Mouse (Mus musculus): Measurements from ENCODE around the gene Lrrc52.

GRCm38 (mm10) chr1:167436186-167436975 is 30.2 kb downstream of the Lrrc52 start:
- TF ChIP-seq CTCF (IDR thresholded peaks at IDR 0.05; ENCODE audit: borderline replicate concordance, insufficient read depth, low read length) (no peak), POLR2A (IDR thresholded peaks at IDR 0.05; ENCODE audit: low read depth, low read length) (no peak)

All from embryonic fibroblast, embryonic 13.5 days (primary cell).